Mouse (Mus musculus) 3134 (cell line): ENCODE results near the gene Gm14393.
A peak's percentile ranks its signal among the peaks of the same experiment; 100 is the strongest.
"Not testable (repeated sequence)": the region's sequence is repeated elsewhere in the genome, so short reads cannot be mapped to it uniquely, and the experiment has no call there.

Experiments used
- DNase-seq: peaks from one replicate; pipeline ENCODE4 v3.0.0-alpha.2; 2011; ENCODE audit warnings: low spot score; ENCODE audit not compliant: insufficient read length; ENCODE audit errors: extremely low read depth

Gm14393 gene

DNA sequence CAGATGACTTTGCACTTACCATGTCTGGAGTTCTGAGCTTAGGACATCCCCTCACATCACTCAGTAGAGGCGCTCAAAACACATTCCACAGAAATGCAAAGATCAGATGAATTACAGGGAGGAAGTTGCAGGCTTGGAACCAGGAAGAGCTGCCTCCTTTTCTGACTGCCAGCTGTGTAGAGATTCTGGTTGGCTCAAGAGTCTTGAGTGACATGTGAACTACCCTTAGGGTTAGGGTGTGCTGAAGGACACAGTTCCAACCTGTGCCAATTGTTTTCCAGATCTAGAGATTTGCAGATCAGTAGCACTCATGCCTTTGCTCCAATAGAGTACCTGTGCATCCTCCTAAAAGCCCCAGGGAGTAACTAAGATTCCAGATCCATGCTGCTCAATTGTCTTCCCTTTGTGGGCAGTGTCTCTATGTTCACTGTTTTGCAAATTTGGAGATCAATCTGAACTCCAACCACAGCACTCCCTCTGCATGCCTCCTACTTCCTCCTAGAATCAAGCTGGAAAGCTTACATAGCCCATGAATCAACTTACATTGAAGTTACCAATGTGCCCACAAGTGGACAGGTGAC, at the start of gene Gm14393:
Gene Gm14393, minus strand, starts transcription at position 101 of the 581 bp plus-strand sequence.
- DNase-seq: peak; percentile 62

DNA sequence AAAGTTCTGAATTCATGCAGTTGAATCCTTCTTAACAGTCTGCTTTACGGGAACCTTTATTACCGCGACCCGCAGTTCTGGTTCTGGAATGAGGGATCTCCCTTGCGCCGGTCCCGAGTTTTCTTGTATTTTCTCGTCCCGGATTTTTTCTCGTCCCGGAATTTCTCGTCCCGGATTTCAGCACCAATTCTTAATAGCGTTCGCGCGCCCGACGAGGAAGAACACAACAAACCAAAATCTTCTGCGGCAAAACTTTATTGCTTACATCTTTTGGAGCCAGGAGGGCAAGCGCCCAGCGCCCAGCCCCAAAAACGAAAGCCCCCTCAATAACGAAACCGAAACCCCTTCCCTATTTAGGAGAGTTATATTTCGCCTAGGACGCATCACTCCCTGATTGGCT, 23.3 kb downstream of the Gm14393 start:
- DNase-seq: not testable (repeated sequence)
